Mouse (Mus musculus): Measurements from ENCODE around the gene Fcgr3.

DNA sequence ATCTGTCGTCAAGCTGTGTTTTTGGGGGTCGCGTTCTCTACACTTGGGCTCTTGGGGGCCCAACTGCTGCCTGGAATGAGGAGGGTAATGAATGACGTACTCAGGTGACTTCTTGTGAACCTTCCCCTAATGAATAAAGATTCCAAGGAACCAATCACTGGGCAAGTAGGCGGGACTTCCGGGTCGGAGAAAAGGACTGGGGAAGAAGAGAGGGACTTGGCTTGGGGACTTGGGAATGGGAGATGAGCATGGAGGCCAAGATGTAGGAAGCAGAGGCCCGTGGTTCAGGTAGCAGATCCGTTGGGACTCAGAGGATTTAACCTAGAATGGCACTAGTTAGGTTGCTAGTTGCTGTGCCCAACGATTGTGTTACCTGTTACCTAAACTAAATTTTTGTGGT, 15.5 kb downstream of the Fcgr3 start:
- no peak for TF ChIP-seq CTCF (IDR thresholded peaks at IDR 0.05; ENCODE audit: low read depth)
- no peak for TF ChIP-seq EP300 (IDR thresholded peaks at IDR 0.05; ENCODE audit: low read depth)
